Mouse (Mus musculus) left cerebral cortex, adult 8-10 months (tissue): ENCODE results near the gene Sbk2. TPM values are rescaled to one million over a fixed set of nuclear protein-coding genes. Genes with fewer than 3 reads are reported as not detected.

Experiments used
- total RNA-seq, 4 experiments: library from RNA; stranded (reverse); gene quantifications; 2 replicates each; pipeline ENCODE4 v1.2.4; 2022

The Sbk2 gene
- total RNA-seq, 4 experiments from 2014 or later = 0.16 to 0.68 (median 0.26) TPM

Other genes with a start within 250 kb of the Sbk2 start
- gene Tmem150b, start 239.2 kb downstream of the Sbk2 start, total RNA-seq = under 1 TPM in 2 of 4 experiments, not detected in 2; 0.16 to 0.21 TPM
- 10 to 100 TPM; 22.0 to 31.3 (median 25.3) TPM for gene Kmt5c, start 224.3 kb downstream of the Sbk2 start, total RNA-seq
- gene Cox6b2, start 211.3 kb downstream of the Sbk2 start, total RNA-seq = 1 to 10 TPM; 5.1 to 8.7 (median 6.8) TPM
- not detected for gene Fam71e2, start 193.1 kb downstream of the Sbk2 start, total RNA-seq
- under 1 TPM; 0.26 to 0.70 (median 0.39) TPM for gene Il11, start 181.5 kb downstream of the Sbk2 start, total RNA-seq
- gene Tmem190, start 181.5 kb downstream of the Sbk2 start, total RNA-seq = not detected
- gene Tmem238, start 174.8 kb downstream of the Sbk2 start, total RNA-seq = 1 to 10 TPM; 3.0 to 4.2 (median 3.1) TPM
- gene Rpl28, start 171.5 kb downstream of the Sbk2 start, total RNA-seq = 100 to 1,000 TPM; 329 to 537 (median 413) TPM
- gene Ube2s, start 151.8 kb downstream of the Sbk2 start, total RNA-seq = 100 to 1,000 TPM; 103 to 130 (median 112) TPM
- gene Shisa7, start 119.7 kb downstream of the Sbk2 start, total RNA-seq = 100 to 1,000 TPM; 105 to 117 (median 110) TPM
- gene Isoc2b, start 94.1 kb downstream of the Sbk2 start, total RNA-seq = 1 to 10 TPM; 8.3 to 10.0 (median 9.1) TPM
- 10 to 100 TPM; 16.1 to 17.7 (median 17.1) TPM for gene Isoc2a, start 87.3 kb downstream of the Sbk2 start, total RNA-seq
- under 1 TPM in 3 of 4 experiments, not detected in 1; 0.48 to 0.65 (median 0.51) TPM for gene Gm36210, start 57.9 kb downstream of the Sbk2 start, total RNA-seq
- gene Zfp628, start 49.2 kb downstream of the Sbk2 start, total RNA-seq = 10 to 100 TPM; 14.7 to 16.8 (median 15.5) TPM
- gene Nat14, start 42.4 kb downstream of the Sbk2 start, total RNA-seq = 100 to 1,000 TPM in 1 of 4 experiments, 10 to 100 TPM in 3; 94.7 to 100 (median 95.8) TPM
- gene Ssc5d, start 38.6 kb downstream of the Sbk2 start, total RNA-seq = 1 to 10 TPM; 2.1 to 3.5 (median 2.6) TPM
- 1 to 10 TPM in 3 of 4 experiments, under 1 TPM in 1; 0.88 to 1.3 (median 1.1) TPM for gene Sbk3, start 6.8 kb upstream of the Sbk2 start, total RNA-seq
- 10 to 100 TPM; 23.3 to 31.7 (median 25.0) TPM for gene Zfp579, start 31.8 kb upstream of the Sbk2 start, total RNA-seq
- gene Zfp524, start 50.0 kb upstream of the Sbk2 start, total RNA-seq = 1 to 10 TPM; 6.3 to 7.8 (median 6.5) TPM
- gene Fiz1, start 50.3 kb upstream of the Sbk2 start, total RNA-seq = 10 to 100 TPM; 21.3 to 23.5 (median 23.2) TPM
- gene Gm44973, start 51.1 kb upstream of the Sbk2 start, total RNA-seq = not detected
- 10 to 100 TPM; 33.5 to 38.8 (median 35.8) TPM for gene Zfp865, start 56.0 kb upstream of the Sbk2 start, total RNA-seq
- 10 to 100 TPM; 55.7 to 63.0 (median 59.8) TPM for gene Ccdc106, start 56.1 kb upstream of the Sbk2 start, total RNA-seq
- gene 4632433K11Rik, start 69.7 kb upstream of the Sbk2 start, total RNA-seq = 1 to 10 TPM in 1 of 4 experiments, not detected in 3; 1.5 TPM
- gene Zfp784, start 74.0 kb upstream of the Sbk2 start, total RNA-seq = 1 to 10 TPM; 5.4 to 6.0 (median 5.7) TPM
- gene Zfp580, start 87.1 kb upstream of the Sbk2 start, total RNA-seq = 10 to 100 TPM; 25.2 to 31.7 (median 27.2) TPM
- gene U2af2, start 97.7 kb upstream of the Sbk2 start, total RNA-seq = 100 to 1,000 TPM; 159 to 182 (median 174) TPM
- 100 to 1,000 TPM; 395 to 439 (median 410) TPM for gene Epn1, start 115.8 kb upstream of the Sbk2 start, total RNA-seq
- not detected for gene Rfpl4, start 152.5 kb upstream of the Sbk2 start, total RNA-seq
- gene Rasl2-9, start 161.5 kb upstream of the Sbk2 start, total RNA-seq = under 1 TPM in 3 of 4 experiments, not detected in 1; 0.34 to 0.51 (median 0.36) TPM
- not detected for gene Vmn1r55, start 185.3 kb upstream of the Sbk2 start, total RNA-seq
- not detected for gene Vmn1r56, start 232.3 kb upstream of the Sbk2 start, total RNA-seq